Mouse (Mus musculus): ENCODE results near the gene Csf1.
A peak's percentile ranks its signal among the peaks of the same experiment; 100 is the strongest.

Csf1 gene

GRCm38 (mm10) chr3:107700625-107701024 lies 59.6 kb downstream of the Csf1 start:
- no peak for DNase-seq

- no peak for DNase-seq
Measured at GRCm38 (mm10) chr3:107696910-107697309, 63.4 kb downstream of the Csf1 start.

- DNase-seq = peak; percentile 99
Measured at GRCm38 (mm10) chr3:107695948-107696881, 64.1 kb downstream of the Csf1 start, which contains the start of gene Ahcyl1. Ahcyl1 (minus strand) TSS chr3:107696560.

GRCm38 (mm10) chr3:107695219-107695947 lies 64.9 kb downstream of the Csf1 start:
- DNase-seq = no peak

- DNase-seq = no peak
Measured at GRCm38 (mm10) chr3:107694256-107694900, 65.9 kb downstream of the Csf1 start.

Measured in kidney, postnatal 4 days (tissue).